Mouse (Mus musculus): ENCODE results near the gene Btg2. TPM values are rescaled to one million over a fixed set of nuclear protein-coding genes. Genes with fewer than 3 reads are reported as not detected.

Btg2 gene
- polyA plus RNA-seq, 1 experiment from 2014 or later: 21.2 TPM

DNA sequence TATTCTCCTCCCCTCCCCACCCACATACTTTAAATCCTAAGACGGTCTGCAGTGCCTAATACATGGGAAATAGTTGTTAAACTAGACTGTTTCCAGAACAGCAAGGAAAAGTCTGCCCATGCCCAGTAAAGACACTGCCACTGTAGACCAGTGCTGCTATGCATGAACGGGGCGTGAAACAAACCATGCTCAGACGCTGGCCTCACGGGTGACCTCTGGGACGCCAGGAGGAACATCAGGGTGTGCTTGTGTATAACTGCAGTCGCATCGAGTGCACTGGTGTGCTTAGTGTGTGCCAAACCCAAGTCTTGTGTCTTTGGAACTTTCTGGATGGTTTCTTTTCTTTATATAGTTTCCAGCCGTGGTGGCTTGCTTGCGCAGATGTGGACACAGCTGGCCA, 4.3 kb downstream of the Btg2 start:
- no peak overlapping the region for H3K4me2 ChIP-seq
- no peaks in the 10 kb centered on the region for H3K9me3 ChIP-seq
- H3K36me3 ChIP-seq: peaks cover 13% of the 10 kb centered on the region; the same call in 1 of the 2 replicates
- no peaks in the 10 kb centered on the region for H3K27me3 ChIP-seq
- H3K4me3 ChIP-seq: no peak overlapping the region
- H3K27ac ChIP-seq: no peak overlapping the region
- peaks cover 54% of the 10 kb centered on the region for H3K4me1 ChIP-seq
- no peak for ATAC-seq (ENCODE audit: insufficient number of reproducible peaks, insufficient read depth, low FRiP score, low TSS enrichment, low read depth)
- 86% methylated on average over 10 of the region's 10 CpGs for WGBS
- no peak overlapping the region for H3K9ac ChIP-seq

DNA sequence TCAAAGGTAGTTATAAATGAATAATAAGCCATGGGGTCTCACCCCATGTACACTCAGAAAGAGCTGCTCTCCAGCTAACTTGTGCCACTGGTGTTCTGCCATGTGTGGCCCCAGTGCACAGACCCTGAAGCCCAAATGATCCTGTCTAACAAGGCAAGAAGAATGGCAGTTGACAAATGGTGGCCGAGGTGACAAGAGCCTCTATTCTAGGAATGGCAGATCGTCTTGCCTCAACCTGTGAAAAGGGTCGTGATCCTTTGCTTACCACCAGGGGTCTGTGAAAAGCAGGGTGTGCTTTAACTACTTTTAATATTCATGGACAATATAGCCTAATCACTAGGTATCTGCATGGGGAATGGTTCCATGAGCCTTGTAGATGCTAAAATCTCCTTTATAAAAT, 4.7 kb downstream of the Btg2 start:
- no peaks in the 10 kb centered on the region for H3K9me3 ChIP-seq
- no peak overlapping the region for H3K27ac ChIP-seq
- WGBS: 72% methylated on average over 3 of the region's 3 CpGs
- peaks cover 13% of the 10 kb centered on the region; the same call in 1 of the 2 replicates for H3K36me3 ChIP-seq
- ATAC-seq (ENCODE audit: insufficient number of reproducible peaks, insufficient read depth, low FRiP score, low TSS enrichment, low read depth): no peak
- H3K4me3 ChIP-seq: no peak overlapping the region
- H3K9ac ChIP-seq: no peak overlapping the region
- H3K4me1 ChIP-seq: peaks cover 50% of the 10 kb centered on the region
- no peak overlapping the region for H3K4me2 ChIP-seq
- H3K27me3 ChIP-seq: no peaks in the 10 kb centered on the region

DNA sequence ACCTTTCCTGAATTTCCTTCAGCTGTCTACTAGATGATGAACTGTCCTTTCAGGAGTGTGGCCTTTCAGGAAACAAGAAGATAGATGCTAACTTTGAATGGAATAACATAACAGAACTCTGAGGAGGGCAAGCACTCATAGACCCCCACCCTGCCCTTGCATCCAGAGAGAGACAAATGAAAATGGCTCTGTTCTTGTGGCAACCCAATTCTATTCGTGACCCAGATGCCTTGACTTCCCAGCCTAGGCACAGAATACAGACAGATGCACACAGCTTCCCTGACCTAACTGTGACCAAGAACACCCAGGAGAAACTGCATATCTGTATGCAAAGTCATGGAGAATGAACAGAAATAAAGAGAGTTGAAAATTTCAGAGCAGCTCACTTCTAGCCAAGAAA, 5.3 kb downstream of the Btg2 start:
- Histone ChIP-seq H3K36me3 (peaks cover 13% of the 10 kb centered on the region; the same call in 1 of the 2 replicates), H3K4me2 (no peak overlapping the region), H3K27ac (no peak overlapping the region), H3K27me3 (no peaks in the 10 kb centered on the region), H3K9ac (no peak overlapping the region), H3K9me3 (no peaks in the 10 kb centered on the region), H3K4me1 (peaks cover 50% of the 10 kb centered on the region), H3K4me3 (no peak overlapping the region)
- whole genome bisulfite sequencing: 85% methylated on average over 1 of the region's 1 CpGs
- no peak for ATAC-seq (ENCODE audit: insufficient number of reproducible peaks, insufficient read depth, low FRiP score, low TSS enrichment, low read depth)

DNA sequence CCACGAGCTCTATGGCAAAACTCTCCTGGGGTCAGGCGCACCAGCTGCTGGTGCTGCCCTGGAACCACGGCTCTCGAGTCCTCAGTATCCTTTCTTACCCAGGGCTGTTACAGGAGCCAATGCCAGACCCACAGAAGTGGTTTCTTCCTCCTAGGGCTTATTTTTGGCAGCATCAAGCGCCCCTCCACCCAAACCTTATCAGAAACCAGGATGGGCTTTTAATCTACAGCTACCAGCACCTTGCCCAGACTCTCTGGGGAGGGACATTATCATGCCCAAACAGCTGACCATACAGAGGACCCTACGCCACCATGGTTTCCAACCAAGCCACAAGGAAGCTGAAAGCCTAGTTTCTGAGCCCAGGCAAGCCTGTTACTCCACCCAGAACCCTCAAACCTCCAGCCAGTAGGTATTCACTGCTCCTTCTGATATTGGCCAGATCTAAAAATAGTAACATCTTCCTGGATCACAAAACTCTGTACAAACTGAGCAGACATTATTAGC, 5.8 kb downstream of the Btg2 start:
- 74% methylated on average over 6 of the region's 6 CpGs for WGBS
- H3K4me2 ChIP-seq: no peak overlapping the region
- ATAC-seq (ENCODE audit: insufficient number of reproducible peaks, insufficient read depth, low FRiP score, low TSS enrichment, low read depth): no peak
- H3K27ac ChIP-seq: no peak overlapping the region
- no peaks in the 10 kb centered on the region for H3K27me3 ChIP-seq
- H3K4me3 ChIP-seq: no peak overlapping the region
- H3K4me1 ChIP-seq: peaks cover 46% of the 10 kb centered on the region
- no peak overlapping the region for H3K9ac ChIP-seq
- H3K9me3 ChIP-seq: no peaks in the 10 kb centered on the region
- H3K36me3 ChIP-seq: peaks cover 13% of the 10 kb centered on the region; the same call in 1 of the 2 replicates

DNA sequence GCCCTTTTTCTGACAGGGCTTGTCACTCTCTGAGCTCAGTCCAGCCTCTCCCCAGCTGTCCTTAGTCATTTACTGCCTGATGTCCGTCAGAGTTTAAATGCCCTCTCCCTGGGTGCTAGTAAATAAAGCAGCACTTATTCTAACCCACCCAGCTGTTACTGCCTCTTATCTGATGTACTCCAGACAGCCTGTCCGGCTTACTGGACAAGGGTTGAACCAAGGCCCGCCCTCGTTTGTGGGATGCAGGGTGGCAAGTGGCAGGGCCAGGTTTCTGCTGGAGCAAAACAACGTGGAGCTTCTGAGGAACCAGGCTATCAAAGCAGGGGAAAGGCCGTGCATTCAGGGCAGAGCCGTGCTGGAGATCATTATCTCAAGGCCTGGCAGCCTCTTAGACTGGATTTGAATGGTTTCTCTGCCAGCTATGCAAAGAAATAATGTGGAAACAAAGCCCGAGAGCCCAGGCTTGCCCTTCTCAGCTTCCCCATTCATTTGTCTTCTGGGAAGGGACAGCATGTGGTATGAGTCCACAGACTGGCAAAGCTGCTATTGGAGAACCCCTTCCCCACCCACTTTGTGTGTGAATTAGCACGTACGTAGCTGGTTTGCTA, 7.4 kb downstream of the Btg2 start:
- no peak overlapping the region for H3K4me2 ChIP-seq
- H3K27me3 ChIP-seq: no peaks in the 10 kb centered on the region
- H3K4me1 ChIP-seq: peaks cover 46% of the 10 kb centered on the region
- no peak overlapping the region for H3K4me3 ChIP-seq
- H3K9me3 ChIP-seq: no peaks in the 10 kb centered on the region
- 0 out of 2 replicates have a peak, but pooled peaks cover 9% of the 10 kb centered on the region for H3K36me3 ChIP-seq
- 0 out of 2 replicates have a peak overlapping the region, but pooled peaks have one; percentile 23 for H3K27ac ChIP-seq
- WGBS: 50% methylated on average over 10 of the region's 10 CpGs
- ATAC-seq (ENCODE audit: insufficient number of reproducible peaks, insufficient read depth, low FRiP score, low TSS enrichment, low read depth): no peak
- H3K9ac ChIP-seq: no peak overlapping the region

DNA sequence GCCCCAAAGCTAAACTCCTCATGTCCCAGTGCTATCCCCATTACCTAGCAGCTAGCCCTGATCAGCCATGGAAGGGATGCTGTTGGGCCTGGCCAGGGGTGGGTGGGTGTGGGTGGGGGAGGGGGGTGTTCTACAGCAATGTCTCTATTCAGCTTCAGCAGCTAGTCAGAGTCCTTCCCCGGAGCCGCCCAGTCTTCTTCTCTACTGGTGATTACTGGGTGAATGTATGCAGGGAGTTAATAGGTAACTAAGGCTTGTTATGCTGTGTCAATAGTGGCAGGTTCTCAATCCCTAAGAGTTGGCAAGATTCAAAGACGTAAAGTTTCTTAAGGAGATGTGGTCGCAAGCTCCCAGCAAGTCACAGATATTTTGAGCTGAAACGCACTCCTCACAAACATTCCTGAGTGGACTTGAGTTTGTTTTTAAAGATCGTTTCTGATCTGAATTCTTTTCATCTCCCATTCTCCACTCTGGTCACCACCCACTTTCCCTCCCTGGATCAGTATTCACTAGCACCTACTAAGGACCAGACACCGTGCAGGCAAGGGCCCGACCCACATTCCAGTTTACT, 8.7 kb downstream of the Btg2 start:
- no peak for ATAC-seq (ENCODE audit: insufficient number of reproducible peaks, insufficient read depth, low FRiP score, low TSS enrichment, low read depth)
- 71% methylated on average over 8 of the region's 8 CpGs for WGBS
- H3K27ac ChIP-seq: no peak overlapping the region
- H3K4me3 ChIP-seq: no peak overlapping the region
- H3K9ac ChIP-seq: no peak overlapping the region
- H3K27me3 ChIP-seq: no peaks in the 10 kb centered on the region
- H3K4me2 ChIP-seq: no peak overlapping the region
- H3K4me1 ChIP-seq: peaks cover 38% of the 10 kb centered on the region
- H3K9me3 ChIP-seq: no peaks in the 10 kb centered on the region
- H3K36me3 ChIP-seq: no peaks in the 10 kb centered on the region

DNA sequence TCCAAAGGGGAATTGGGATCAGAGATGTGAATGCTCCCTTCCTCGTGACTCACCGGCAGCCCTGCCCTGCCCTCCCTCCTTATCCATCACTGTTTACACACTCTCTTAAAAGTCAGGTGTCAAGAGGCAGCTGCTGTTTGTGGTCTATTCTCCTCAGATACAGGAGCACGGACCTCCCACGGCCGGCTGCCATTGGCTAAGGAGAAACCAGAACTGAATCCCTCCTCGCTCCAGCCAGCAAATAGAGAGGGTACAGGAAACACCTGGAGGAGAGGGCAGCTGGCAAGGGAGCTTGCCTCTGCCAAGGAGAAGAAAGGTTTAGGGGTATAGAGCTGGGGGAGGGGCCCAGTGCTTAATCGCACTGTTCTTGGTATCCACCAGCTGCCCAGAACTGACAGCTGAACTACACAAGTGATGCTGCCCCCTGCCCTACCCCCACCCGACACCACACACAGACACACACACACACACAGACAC, 11.7 kb downstream of the Btg2 start:
- Histone ChIP-seq H3K36me3 (no peaks in the 10 kb centered on the region), H3K9ac (0 out of 2 replicates have a peak overlapping the region, but pooled peaks have one; percentile 6), H3K27ac (no peak overlapping the region), H3K4me1 (peaks cover 57% of the 10 kb centered on the region), H3K4me3 (no peak overlapping the region), H3K27me3 (no peaks in the 10 kb centered on the region), H3K9me3 (no peaks in the 10 kb centered on the region), H3K4me2 (peak overlapping the region; percentile 26)
- peak; percentile 65 for ATAC-seq (ENCODE audit: insufficient number of reproducible peaks, insufficient read depth, low FRiP score, low TSS enrichment, low read depth)
- 14% methylated on average over 8 of the region's 8 CpGs for WGBS

DNA sequence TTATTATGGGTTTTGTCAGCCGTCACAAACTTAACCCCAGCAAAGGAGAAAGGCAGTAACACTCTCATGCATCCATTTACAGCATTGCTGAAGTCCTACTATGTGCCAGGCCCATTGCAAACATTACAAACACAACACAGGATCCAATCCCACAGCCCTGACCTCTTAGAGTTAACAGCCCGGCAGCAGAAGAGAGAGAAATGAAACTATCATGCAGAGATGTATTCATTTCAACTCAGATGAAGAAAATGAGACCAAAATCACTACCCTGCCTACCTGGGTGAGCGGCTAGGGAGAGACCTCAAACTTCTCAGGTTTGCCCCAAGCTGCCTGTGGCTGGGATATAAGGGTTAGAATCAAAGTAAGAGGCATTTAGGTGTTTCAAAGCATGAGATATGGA, 12.4 kb downstream of the Btg2 start:
- no peaks in the 10 kb centered on the region for H3K36me3 ChIP-seq
- ATAC-seq (ENCODE audit: insufficient number of reproducible peaks, insufficient read depth, low FRiP score, low TSS enrichment, low read depth): no peak
- no peak overlapping the region for H3K9ac ChIP-seq
- no peak overlapping the region; the same call in 1 of the 2 replicates for H3K4me2 ChIP-seq
- no peaks in the 10 kb centered on the region for H3K9me3 ChIP-seq
- no peaks in the 10 kb centered on the region for H3K27me3 ChIP-seq
- H3K27ac ChIP-seq: 0 out of 2 replicates have a peak overlapping the region, but pooled peaks have one; percentile 0
- 42% methylated on average over 3 of the region's 3 CpGs for whole genome bisulfite sequencing
- peaks cover 59% of the 10 kb centered on the region for H3K4me1 ChIP-seq
- no peak overlapping the region for H3K4me3 ChIP-seq

DNA sequence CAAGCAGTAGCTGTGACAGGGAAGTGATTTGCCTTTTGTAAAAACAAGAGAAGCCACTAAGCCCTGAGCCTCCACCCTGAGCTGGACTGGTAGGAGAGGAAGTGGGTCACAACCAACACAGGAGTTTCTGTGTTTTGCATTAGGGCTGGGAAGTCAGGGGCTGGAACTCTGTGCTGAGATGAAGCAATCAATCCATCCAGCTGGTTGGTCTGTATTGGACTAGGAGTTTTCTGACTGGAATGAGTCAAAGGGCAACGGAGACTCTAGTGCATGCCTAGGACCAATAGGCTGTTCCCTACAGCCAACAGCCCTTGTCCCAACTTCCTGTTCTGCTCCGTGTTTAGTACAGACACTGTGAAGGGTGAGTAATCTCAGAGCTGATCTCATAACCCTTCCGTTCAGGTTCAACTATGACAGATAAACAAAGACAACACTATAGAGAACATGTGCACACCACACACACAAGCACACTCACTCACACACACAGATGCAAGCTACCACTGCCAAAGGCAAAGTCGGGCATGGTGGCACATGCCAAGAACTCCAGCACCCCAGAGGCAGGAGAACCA, 13.6 kb downstream of the Btg2 start:
- Histone ChIP-seq H3K4me3 (no peak overlapping the region), H3K36me3 (no peaks in the 10 kb centered on the region), H3K9me3 (no peaks in the 10 kb centered on the region), H3K4me1 (peaks cover 59% of the 10 kb centered on the region), H3K4me2 (no peak overlapping the region), H3K9ac (no peak overlapping the region), H3K27me3 (no peaks in the 10 kb centered on the region), H3K27ac (peak overlapping the region; percentile 58; the same call in 1 of the 2 replicates)
- WGBS: 57% methylated on average over 4 of the region's 4 CpGs
- no peak for ATAC-seq (ENCODE audit: insufficient number of reproducible peaks, insufficient read depth, low FRiP score, low TSS enrichment, low read depth)

DNA sequence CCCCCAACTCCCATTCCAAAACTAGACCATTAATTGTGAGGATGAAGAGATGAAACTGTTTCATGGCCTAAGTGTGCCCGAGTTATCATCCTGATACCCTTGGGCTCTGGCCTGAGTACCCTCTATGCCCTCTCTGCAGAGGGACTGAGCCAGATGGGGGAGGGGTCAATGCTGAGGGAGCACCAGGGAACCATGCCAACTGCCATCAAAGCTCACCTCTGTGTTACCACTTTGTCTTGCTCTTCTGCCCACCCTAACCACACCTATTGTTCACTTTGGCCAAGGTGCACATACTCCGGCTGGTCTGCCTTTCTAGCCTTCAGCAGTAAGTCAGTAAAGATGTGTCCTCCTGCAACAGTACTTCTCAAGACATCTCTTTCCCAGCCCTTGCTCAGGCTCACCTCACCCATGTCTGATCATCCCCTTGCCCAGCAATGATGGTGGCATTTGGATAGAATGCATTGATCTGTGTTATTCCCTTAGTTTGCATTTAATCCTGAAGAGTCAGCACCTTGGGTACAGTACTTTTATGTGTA, 14.6 kb downstream of the Btg2 start:
- H3K27me3 ChIP-seq: no peaks in the 10 kb centered on the region
- ATAC-seq (ENCODE audit: insufficient number of reproducible peaks, insufficient read depth, low FRiP score, low TSS enrichment, low read depth): no peak
- H3K9me3 ChIP-seq: no peaks in the 10 kb centered on the region
- H3K4me3 ChIP-seq: no peak overlapping the region
- no peak overlapping the region for H3K4me2 ChIP-seq
- 88% methylated on average over 2 of the region's 2 CpGs for WGBS
- H3K36me3 ChIP-seq: no peaks in the 10 kb centered on the region
- H3K27ac ChIP-seq: peak overlapping the region; percentile 97
- H3K4me1 ChIP-seq: peaks cover 65% of the 10 kb centered on the region
- no peak overlapping the region for H3K9ac ChIP-seq

DNA sequence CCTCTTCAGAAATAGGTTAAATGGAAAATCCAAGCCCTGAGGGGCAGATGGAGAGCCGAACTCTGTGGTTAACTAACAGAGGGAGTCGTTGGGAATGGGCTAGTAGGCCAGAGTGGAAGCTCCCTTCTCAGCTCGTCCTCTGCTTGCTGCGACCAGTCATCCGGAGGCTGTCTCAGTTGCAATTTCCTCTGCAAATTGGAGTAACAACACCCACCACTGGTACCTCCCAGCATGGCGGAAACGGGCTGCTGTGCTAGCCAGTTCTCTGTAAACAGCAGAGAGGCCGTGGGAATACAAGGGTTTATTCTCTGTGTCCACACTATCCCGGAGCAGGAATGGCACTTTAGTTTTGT, 15.2 kb downstream of the Btg2 start:
- Histone ChIP-seq H3K9ac (peak overlapping the region; percentile 45), H3K4me3 (no peak overlapping the region), H3K9me3 (no peaks in the 10 kb centered on the region), H3K27ac (peak overlapping the region; percentile 97), H3K27me3 (no peaks in the 10 kb centered on the region), H3K4me1 (peaks cover 65% of the 10 kb centered on the region), H3K4me2 (peak overlapping the region; percentile 45), H3K36me3 (no peaks in the 10 kb centered on the region)
- no peak for ATAC-seq (ENCODE audit: insufficient number of reproducible peaks, insufficient read depth, low FRiP score, low TSS enrichment, low read depth)
- WGBS: 21% methylated on average over 9 of the region's 9 CpGs
